Mouse (Mus musculus) olfactory bulb, adult 2 months (tissue): ENCODE data around the gene Glis2.

Experiments
- CTCF ChIP-seq: fragments of 200-500 bp; IDR thresholded peaks from 2 replicates; pipeline ENCODE4 v1.5.1; 2012; ENCODE audit warnings: low read depth, mild to moderate bottlenecking, low read length, moderate library complexity; ENCODE audit not compliant: insufficient read depth
- POLR2A ChIP-seq: fragments of 200-500 bp; IDR thresholded peaks from 2 replicates; pipeline ENCODE4 v1.6.1; 2012; ENCODE audit warnings: mild to moderate bottlenecking, low read depth, low read length, moderate library complexity; ENCODE audit not compliant: insufficient read depth

DNA sequence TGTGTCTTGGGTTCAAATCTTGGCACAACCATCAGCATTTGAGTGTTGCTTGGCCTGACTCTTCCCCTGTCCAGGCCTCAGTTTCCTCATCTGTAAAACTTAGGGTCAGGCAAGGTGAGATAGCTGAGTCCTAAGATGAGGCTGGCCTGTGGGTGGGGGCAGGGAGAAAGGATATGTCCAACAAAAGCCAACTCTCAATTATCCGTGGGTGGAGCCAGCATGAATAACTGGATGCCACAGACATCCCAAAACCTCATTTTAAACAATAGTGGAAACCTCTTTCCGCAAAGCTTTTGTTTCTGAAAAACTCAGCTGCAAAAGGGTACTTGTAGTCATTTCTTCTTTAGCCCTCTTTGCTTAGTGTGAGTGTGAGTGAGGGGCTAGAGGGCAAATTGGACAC lies 2.3 kb downstream of the Glis2 start:
- TF ChIP-seq CTCF (no peak), POLR2A (no peak)
